Mouse (Mus musculus) bone marrow macrophage, adult 2 months (primary cell): ENCODE results near the gene Zfr2. TPM values are rescaled to one million over a fixed set of nuclear protein-coding genes. Genes with fewer than 3 reads are reported as not detected.

ENCODE experiments used
- H3K27ac ChIP-seq: 2 replicates; pipeline ENCODE4 v1.5.1; 2012; ENCODE audit warnings: low read depth, low read length; ENCODE audit not compliant: insufficient read depth
- H3K4me1 ChIP-seq: 2 replicates; pipeline ENCODE4 v1.6.1; 2012; ENCODE audit warnings: low read length; ENCODE audit not compliant: control insufficient read depth, insufficient read depth
- H3K4me3 ChIP-seq: 2 replicates; pipeline ENCODE4 v1.5.1; 2012; ENCODE audit warnings: mild to moderate bottlenecking, low read length, moderate library complexity; ENCODE audit not compliant: insufficient read depth
- CTCF ChIP-seq: IDR thresholded peaks from 2 replicates; pipeline ENCODE4 v1.5.1; 2012; ENCODE audit warnings: low read depth, mild to moderate bottlenecking, low read length, moderate library complexity
- POLR2A ChIP-seq: IDR thresholded peaks from 2 replicates; pipeline ENCODE4 v1.6.1; 2012; ENCODE audit warnings: mild to moderate bottlenecking, low read depth, low read length, borderline replicate concordance
- polyA plus RNA-seq: library from polyadenylated mRNA; stranded (reverse); fragments of >200 nt; gene quantifications from 2 replicates; pipeline ENCODE4 v1.2.4, GENCODE M21; 2012; ENCODE audit not compliant: missing spikeins, insufficient read depth, insufficient read length

Zfr2 gene
- polyA plus RNA-seq, 1 experiment, result 2.7 TPM

GRCm38 (mm10) chr10:81285694-81286450 lies 52.9 kb downstream of the Zfr2 start:
- H3K27ac ChIP-seq, result no peak overlapping the region
- peak overlapping the region; percentile 72 for H3K4me3 ChIP-seq
- H3K4me1 ChIP-seq, result peaks cover under 1% of the 10 kb centered on the region; the same call in 1 of the 2 replicates
- TF ChIP-seq CTCF (0 out of 2 replicates have a peak, but pooled peaks have one; percentile 16), POLR2A (no peak)

GRCm38 (mm10) chr10:81286586-81286985 lies 53.6 kb downstream of the Zfr2 start:
- Histone ChIP-seq H3K27ac (no peak overlapping the region), H3K4me1 (peaks cover 8% of the 10 kb centered on the region), H3K4me3 (no peak overlapping the region)
- TF ChIP-seq POLR2A (no peak), CTCF (no peak)

DNA sequence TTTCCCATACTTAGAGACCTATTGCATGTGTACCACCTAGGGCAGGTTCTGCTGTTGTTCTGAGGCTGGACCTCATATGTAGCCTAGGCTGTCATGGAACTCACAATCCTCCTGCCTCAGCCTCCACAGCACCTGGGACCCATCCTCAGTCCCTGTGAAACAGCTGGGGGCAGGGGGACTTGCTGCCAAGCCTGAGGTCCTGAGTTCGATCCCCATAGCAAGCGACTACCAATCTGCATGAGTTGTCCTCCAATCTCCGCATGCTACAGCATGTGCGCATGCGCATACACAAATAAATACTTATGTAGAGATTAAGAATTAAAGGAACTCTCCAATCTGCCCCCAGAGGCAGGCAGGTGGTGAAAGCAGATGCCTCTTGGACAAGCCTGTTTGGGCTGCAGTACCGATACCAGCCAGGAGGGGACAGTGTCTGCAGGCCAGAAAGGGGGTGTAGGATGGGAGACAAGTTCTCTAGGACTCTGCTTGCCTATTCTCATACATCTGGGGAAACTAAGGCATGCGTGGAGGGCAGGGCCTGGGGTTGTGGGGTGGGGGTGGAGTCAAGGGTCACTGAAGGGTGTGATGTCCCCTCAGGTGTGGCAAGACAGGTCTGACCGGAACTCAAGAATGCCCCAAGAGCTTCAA lies 54.7 kb downstream of the Zfr2 start:
- no peak overlapping the region for H3K4me3 ChIP-seq
- TF ChIP-seq POLR2A, result no peak
- TF ChIP-seq CTCF, result peak; percentile 94
- no peak overlapping the region for H3K27ac ChIP-seq
- peaks cover 14% of the 10 kb centered on the region for H3K4me1 ChIP-seq

GRCm38 (mm10) chr10:81288601-81289000 lies 55.6 kb downstream of the Zfr2 start:
- Histone ChIP-seq H3K4me3 (no peak overlapping the region), H3K27ac (no peak overlapping the region), H3K4me1 (peaks cover 14% of the 10 kb centered on the region)
- TF ChIP-seq CTCF (0 out of 2 replicates have a peak, but pooled peaks have one; percentile 51), POLR2A (no peak)

- peaks cover 14% of the 10 kb centered on the region for H3K4me1 ChIP-seq
- TF ChIP-seq POLR2A (no peak), CTCF (peak; percentile 77)
- no peak overlapping the region for H3K4me3 ChIP-seq
- H3K27ac ChIP-seq, result no peak overlapping the region
Observed at GRCm38 (mm10) chr10:81289278-81289677, 56.3 kb downstream of the Zfr2 start.

- TF ChIP-seq CTCF (no peak), POLR2A (no peak)
- Histone ChIP-seq H3K4me1 (peaks cover 17% of the 10 kb centered on the region), H3K4me3 (no peak overlapping the region)
Observed at GRCm38 (mm10) chr10:81289811-81290210, 56.9 kb downstream of the Zfr2 start.

DNA sequence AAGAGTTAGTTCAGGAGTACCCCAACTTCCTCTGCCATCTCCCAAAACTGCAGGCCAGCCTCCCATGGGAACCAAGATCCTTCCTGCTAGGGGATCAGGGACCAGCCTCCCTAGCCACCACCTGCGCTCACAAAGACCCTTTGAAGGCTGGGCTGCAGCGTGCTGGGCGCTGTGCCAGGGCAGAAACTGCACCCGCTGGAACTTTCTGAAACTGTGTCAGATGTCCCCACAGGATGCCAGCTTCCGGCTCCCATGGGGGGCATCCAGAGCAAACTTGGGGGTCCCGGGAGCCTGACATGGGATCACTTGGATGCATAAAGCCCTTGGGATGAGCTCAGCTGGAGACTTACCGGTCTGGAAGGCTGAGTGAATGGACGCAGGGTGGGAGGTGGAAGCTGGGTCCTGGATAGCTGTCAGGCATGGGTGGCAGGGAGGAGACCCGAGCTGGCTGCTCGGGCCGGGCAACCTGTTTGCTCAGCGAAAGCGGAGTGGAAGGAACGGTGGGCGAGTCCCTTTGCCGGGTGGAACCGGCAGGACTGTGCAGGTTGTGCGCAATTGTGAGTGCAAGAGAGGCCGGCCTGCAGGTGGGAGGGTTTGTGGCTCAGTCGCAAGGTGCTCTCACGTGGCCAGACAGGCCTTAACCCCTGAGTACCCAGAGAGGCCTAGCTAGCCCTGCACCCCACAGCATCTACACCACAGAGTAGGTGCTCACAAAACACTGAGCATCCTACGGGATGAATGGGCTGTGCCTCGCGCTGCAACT lies 57.9 kb downstream of the Zfr2 start:
- no peak overlapping the region for H3K4me3 ChIP-seq
- H3K27ac ChIP-seq, result peak overlapping the region; percentile 48; the same call in 1 of the 2 replicates
- no peak for TF ChIP-seq POLR2A
- TF ChIP-seq CTCF, result no peak
- H3K4me1 ChIP-seq, result peaks cover 24% of the 10 kb centered on the region

More at GRCm38 (mm10) chr10:81289811-81290210, 56.9 kb downstream of the Zfr2 start:
- H3K27ac ChIP-seq, result no peak overlapping the region

DNA sequence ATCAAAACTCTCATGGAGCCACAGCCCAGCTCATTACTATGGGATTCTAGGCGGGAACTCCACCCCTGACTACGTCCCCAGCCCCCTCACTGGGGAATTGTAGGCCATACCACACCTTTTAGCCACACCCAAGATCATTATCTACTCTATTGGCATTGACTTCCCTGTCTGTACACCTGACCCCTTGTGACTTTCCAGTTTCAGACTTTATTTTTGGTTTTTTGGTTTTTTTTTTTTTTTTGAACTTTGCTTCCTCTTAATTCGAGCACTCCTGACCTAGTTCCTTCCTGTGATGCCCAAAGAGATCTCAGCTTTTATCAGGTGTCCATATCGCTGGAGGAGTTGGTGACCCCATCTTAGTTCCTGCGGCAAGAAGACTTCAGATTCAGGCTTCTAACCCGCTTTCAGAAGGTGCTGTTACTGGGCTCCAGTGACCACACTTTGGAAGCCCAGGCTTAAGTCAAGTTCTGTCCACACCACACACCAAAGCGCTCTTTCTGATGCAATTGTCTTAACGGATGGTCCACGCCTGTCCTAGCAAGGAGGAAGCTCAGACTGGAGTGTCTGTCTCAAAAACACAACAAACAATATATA lies 58.7 kb downstream of the Zfr2 start, which contains the start of gene Tjp3:
Gene Tjp3 (minus strand): TSS at position 71 of the 594 bp plus-strand sequence.
- TF ChIP-seq CTCF (no peak), POLR2A (no peak)
- peaks cover 31% of the 10 kb centered on the region for H3K4me1 ChIP-seq
- peak within 1 kb of the TSS; percentile 48 for H3K27ac ChIP-seq
- no peak within 1 kb of the TSS for H3K4me3 ChIP-seq
